17 mouse cellular contexts compared by ENCODE assay signal in genomic region chr9:50813796-50814195, GRCm38 (mm10).
"Had no signal": no experiment of that assay in that cellular context is flagged by ENCODE, and none has a peak within 500 bp of the region (broad histone marks: within the 10 kb centered on the region; RNA-seq: fewer than 3 reads in every experiment).

No protein-coding gene starts in this region.

- H3K4me3 ChIP-seq: layer of hippocampus, adult 2 months; limb, embryonic 13.5 days; midbrain, embryonic 10.5 days; myocyte; neural tube, embryonic 15.5 days had no signal

- H3K27ac ChIP-seq: kidney, postnatal 0 days; layer of hippocampus, adult 2 months; limb, embryonic 13.5 days; midbrain, embryonic 10.5 days; neural tube, embryonic 15.5 days had no signal

- DNase-seq: kidney, adult 8-10 months; kidney, postnatal 4 days; left cerebral cortex, postnatal 4 days; lung, adult 2 months; lung, postnatal 36 days; midbrain, embryonic 14.5 days; spleen, adult 18-20 months; thymus, postnatal 4 days had no signal

- H3K27me3 ChIP-seq: limb, embryonic 13.5 days; neural tube, embryonic 15.5 days had no signal

- H3K4me1 ChIP-seq: limb, embryonic 13.5 days; midbrain, embryonic 10.5 days; neural tube, embryonic 15.5 days had no signal

- ATAC-seq: inflammation-experienced regulatory T-cells, adult 6 months; intestine, postnatal 0 days; lung, postnatal 0 days had no signal

- H3K9me3 ChIP-seq: limb, embryonic 13.5 days; midbrain, embryonic 10.5 days; neural tube, embryonic 15.5 days had no signal

- H3K9ac ChIP-seq: limb, embryonic 13.5 days; neural tube, embryonic 15.5 days had no signal

- H3K4me2 ChIP-seq: limb, embryonic 13.5 days; neural tube, embryonic 15.5 days had no signal
